Mouse (Mus musculus): ENCODE measurements around the gene Gpr183.

DNA sequence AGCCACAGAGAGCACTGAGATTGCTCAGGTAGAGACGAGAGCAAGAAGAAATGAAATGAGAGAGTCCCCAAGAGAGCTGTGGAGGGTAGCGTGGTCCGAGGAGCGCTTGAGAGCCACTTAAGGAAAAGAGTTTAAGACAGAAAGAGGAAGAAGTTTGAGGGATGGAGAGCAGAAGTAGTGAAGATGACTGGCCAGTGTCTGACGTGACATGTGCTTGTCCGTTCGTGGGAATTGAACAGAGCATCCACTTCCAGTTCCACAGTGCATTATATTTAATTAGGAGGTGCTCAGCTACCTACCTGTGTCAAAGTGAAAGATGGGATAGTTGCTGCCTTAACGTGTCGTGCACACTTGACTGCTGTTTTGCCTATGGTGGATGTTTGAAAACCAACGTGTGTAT lies 8.1 kb upstream of the Gpr183 start:
- no peak for TF ChIP-seq POLR2A (IDR thresholded peaks at IDR 0.05; ENCODE audit: control insufficient read depth, extremely low read depth, insufficient read depth, low read length, poor library complexity)
- no peak for TF ChIP-seq CTCF (IDR thresholded peaks at IDR 0.05; ENCODE audit: borderline replicate concordance, control insufficient read depth, extremely low read depth, insufficient read depth, low read length, poor library complexity)

Data from thymus, adult 2 months (tissue).